Mouse (Mus musculus) frontal cortex, adult (tissue): ENCODE results near the gene Fgfr2.

Source experiments
- ATAC-seq: cut with Nextera tagmentation; 2 replicates; pipeline ENCODE4 v1.9.2; 2017; ENCODE audit warnings: mild to moderate bottlenecking, moderate library complexity, mixed read lengths; ENCODE audit not compliant: low TSS enrichment

The Fgfr2 gene

DNA sequence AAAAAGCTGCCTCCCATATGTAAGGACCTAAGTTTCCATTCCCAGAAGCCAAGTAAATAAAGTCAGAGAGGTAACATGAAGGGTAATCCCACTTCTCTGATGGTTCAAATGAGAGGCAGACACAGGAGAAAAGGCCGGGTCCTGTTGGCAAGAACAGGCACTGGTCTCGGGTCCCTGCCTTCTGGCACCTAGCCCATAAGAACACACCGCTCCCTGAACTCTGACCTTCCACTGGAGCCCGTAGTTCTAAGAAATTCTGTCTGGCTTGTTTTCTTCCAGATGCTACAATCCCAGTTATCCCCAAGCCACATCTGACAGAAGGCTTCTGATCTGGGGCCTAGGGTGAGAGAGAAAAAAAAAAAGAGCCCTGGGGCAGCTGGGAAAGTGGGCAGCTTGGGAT lies 34.7 kb downstream of the Fgfr2 start:
- no peak for ATAC-seq

- ATAC-seq = no peak
These were observed 37.7 kb downstream of the Fgfr2 start for GRCm38 (mm10) chr7:133085408-133085807.

GRCm38 (mm10) chr7:133083936-133084614 lies 39.1 kb downstream of the Fgfr2 start:
- ATAC-seq = no peak

- no peak for ATAC-seq
These were observed 44.2 kb downstream of the Fgfr2 start for GRCm38 (mm10) chr7:133078929-133079328.

DNA sequence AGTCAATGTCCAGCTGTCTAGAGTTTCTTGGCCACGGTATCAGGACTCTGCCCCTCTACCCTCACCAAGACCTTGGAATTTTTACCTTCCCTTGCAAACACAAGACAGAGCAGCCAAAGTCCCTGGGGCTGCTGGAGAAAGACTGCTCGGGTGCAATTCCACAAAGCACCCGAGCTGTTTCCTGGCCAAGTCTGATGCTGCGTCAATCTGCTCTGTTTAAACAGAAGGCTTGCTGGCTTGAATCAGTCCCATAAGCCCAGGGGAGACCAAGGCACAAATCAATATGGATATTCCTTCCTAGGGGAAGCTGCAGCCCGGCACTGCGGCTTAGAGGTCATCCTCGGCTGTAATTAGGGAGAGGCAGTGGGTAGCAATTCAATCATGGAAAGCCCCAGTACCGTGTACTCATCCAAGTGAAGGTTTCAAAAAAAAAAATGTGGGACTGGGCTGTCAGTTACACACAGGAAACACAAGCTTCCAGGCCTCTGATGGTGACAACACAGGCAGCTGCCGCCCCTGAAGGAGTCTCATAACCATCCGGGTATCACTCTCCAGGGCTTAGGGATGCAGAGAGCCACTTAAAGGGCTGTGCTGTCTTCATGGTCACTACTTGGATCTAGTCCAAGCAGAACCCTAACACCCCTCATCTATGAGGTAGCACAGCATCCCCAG lies 48.6 kb downstream of the Fgfr2 start:
- no peak for ATAC-seq

DNA sequence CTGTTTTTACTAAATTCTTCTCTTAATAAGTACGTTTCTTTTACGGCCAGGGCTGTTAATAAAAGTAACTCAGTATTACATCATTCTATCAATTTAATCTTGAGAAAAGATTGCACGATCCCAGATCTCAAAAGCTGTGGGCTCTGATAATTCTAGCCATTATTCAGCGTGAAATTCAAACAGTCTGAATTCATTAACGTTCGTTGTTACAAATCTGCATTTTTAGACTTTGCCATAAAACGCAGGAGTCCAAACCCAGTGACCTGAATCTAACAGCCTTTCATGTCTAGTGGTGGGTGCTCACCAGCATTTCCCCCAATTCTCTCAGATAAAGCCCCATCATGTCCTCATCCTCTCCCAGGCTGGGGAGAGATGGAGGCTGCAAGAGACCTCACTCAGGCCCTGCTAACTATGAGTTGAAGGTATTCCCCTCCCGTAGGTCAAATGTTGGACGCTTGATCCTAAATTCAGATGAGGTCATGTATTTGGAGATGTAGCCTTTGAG lies 50.0 kb downstream of the Fgfr2 start:
- ATAC-seq = no peak

DNA sequence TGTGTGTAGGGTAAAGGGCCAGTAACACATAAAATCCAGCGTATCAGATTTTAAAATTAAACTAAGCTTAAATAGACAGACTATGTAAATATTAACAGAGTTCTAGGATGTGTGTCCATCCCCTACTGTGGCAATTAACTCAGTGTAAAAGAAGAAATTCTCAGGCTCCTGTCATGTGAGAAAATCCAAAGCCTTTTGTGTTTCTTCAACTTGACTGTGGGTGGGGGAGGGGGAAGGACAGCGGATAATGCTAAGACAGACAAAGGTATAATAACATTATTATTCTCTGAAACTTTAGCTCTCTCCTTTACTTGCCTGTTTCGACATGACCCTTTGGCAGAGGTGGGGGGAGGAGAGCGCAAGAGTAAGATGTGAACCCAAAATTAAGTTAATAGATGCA lies 50.6 kb downstream of the Fgfr2 start:
- no peak for ATAC-seq

DNA sequence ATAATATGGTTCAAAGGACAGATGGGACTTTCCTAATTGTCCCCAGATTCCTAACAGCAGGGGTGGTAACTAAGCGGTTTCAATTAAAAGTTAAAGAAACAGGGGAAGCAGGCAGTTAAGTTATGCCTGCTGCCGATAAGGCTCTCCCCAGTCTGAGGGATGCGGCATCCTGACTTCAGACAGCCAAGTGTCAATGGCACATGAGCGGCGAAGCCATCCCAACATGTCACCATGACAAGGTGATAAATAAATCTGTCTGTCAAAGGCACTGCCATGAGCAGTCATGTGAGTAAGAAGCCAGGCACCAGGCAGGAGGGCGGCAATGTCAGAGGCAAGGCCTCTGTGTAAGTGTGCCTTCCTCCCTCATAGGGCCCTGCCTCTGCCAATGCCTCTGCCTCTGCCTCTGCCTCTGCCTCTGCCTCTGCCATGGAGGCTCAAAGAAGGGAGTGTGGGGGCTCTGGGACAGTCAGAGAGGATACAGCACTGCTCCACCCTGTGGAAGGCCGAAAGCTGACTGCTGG lies 55.8 kb downstream of the Fgfr2 start:
- 0 out of 2 replicates have a peak, but pooled peaks have one; percentile 16 for ATAC-seq

DNA sequence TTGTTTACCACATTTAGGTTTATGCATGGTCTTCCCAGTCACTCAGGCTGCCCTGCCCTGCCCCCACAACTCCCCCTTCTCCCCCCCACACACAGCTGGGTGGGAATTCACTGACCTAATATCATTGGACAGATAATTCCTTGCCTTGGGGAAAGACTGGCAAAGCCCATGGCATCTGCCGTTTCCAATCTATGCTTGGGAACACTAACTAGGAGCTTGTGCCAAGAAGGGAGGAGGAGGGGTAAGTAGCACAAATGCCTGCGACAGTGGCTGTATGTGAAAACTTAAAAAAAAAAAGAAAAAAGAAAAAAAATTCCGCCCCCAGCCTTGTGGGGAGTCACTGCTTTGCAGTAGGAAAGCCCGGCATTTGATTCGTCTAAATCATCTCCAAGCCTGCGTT lies 56.4 kb downstream of the Fgfr2 start:
- peak; percentile 91 for ATAC-seq

DNA sequence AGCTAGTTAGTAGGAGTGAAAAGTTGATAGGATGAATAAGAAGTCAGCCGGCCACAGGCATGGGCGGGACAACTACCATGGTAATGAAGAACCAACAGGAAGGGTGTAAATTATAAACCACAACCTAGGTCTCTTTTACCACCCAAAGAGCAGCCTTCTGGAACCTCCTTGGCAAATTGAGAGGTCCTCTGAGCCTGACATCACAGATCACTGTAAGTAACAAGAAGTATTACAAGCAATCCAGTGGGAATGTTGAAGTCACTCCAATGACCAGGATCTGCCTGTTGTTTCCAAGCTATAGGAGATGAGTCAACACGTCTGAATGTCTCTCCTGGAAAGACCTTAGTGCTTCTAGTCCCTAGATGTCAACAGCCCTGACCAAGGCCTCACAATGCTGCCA lies 61.1 kb downstream of the Fgfr2 start:
- no peak for ATAC-seq

GRCm38 (mm10) chr7:133060170-133060569 lies 63.0 kb downstream of the Fgfr2 start:
- ATAC-seq = no peak

GRCm38 (mm10) chr7:133059517-133060104 lies 63.5 kb downstream of the Fgfr2 start:
- peak; percentile 64 for ATAC-seq

GRCm38 (mm10) chr7:133059150-133059509 lies 64.0 kb downstream of the Fgfr2 start:
- no peak for ATAC-seq

- no peak for ATAC-seq
These were observed 64.5 kb downstream of the Fgfr2 start for GRCm38 (mm10) chr7:133058496-133059149.

GRCm38 (mm10) chr7:133056924-133057323 lies 66.2 kb downstream of the Fgfr2 start:
- ATAC-seq = no peak

DNA sequence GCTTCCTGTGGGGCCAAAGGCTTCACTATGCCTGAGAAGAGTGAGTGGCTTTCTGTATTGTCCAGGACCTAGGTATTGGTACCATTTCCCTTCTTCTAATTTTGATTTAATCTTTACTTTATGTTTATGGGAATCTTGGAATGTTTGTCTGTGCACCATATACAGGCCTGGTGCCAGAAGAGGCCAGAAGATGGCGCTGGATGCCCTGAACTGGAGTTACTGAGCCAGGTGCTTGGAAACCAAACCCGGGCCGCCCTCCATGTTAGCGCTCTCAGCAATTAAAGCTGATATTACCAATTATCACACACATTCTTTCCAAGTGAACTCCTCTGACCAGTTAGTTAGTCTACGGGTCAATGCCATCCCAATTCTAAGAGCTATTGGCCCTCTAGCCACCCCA lies 68.7 kb downstream of the Fgfr2 start:
- ATAC-seq = no peak

- no peak for ATAC-seq
These were observed 69.4 kb downstream of the Fgfr2 start for GRCm38 (mm10) chr7:133053757-133054156.

GRCm38 (mm10) chr7:133052819-133053218 lies 70.3 kb downstream of the Fgfr2 start:
- ATAC-seq = no peak

DNA sequence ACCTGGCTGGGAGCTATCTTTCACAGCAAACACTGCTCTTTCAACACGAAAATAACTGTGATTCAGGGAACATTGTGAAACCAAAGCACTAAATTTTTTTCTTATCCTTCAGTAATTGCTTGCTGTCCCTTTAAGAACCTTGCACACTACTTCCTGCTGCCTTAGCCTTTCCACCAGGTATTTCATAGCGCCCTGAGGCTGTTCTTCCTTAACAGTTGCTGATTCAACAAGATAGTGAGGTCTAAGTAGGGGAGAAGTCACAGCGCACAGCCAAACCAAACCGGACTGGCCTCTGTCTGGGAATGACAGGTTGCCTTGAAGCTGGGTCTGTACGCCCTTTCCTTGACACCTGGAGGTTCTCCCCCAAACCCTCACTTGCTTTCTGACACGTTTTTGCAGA lies 72.5 kb downstream of the Fgfr2 start:
- no peak for ATAC-seq

DNA sequence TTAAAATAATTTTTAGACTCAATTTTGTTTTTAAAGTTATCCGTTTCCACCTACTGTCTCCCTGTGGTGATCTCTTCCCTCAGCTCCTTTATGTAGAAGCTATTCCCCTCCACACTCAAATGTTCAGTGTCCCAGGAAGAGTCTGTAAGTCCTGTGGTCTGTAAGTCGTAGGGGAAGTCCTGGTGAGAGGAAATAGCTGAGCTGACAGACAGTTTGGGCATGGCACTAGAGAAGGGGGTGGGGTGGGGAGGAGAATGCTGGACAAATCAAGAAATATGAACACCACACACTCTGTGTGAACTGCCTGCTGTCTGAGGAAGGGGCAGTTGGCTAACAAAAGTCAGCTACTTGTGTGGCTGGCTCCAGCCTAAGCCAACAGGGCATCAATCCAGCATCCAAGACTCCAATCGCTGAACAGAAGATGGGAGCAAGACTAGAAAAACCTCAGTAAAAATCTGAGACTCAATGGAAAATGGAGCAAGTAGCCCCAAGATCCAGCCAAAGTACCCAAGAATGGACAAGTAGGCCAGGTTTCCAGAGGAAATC lies 75.0 kb downstream of the Fgfr2 start:
- ATAC-seq = no peak

GRCm38 (mm10) chr7:133047287-133047686 lies 75.9 kb downstream of the Fgfr2 start:
- ATAC-seq = no peak

GRCm38 (mm10) chr7:133044721-133045120 lies 78.4 kb downstream of the Fgfr2 start:
- no peak for ATAC-seq
